Mouse (Mus musculus): ENCODE data around the gene Retsat. TPM values are rescaled to one million over a fixed set of nuclear protein-coding genes. Genes with fewer than 3 reads are reported as not detected.

The Retsat gene
- total and polyA plus RNA-seq, 3 experiments = 15.5 to 27.7 (median 15.6) TPM

DNA sequence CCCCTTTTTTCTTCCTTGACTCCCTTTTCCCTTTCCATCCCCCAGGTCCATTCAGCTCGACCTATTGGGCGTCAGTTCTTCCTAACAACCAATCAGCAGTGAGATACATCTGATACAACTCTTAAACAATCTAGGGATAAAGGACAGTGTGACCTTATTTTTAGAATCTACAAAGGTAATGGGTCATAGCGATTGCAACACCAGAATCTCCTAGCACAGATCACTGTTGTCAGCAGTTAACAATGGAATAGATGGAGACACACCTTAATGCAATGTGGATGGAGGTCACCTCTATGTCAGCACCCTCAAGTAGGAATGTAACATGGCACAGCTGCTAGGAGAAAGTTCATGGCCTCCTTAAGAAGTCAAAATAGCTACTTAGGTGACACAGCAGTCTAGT lies 24.6 kb downstream of the Retsat start:
- Histone ChIP-seq H3K79me2 (replicated peaks; ENCODE audit: control insufficient read depth, extremely low read depth, insufficient read depth, poor library complexity, severe bottlenecking) (no peaks in the 10 kb centered on the region), H3K27me3 (replicated peaks) (no peaks in the 10 kb centered on the region), H3K4me3 (replicated peaks in 1 of 3; ENCODE audit: low read depth in 2 of 3, low read length in 2 of 3, poor library complexity in 1 of 3) (no peak overlapping the region), H3K4me2 (ENCODE audit: insufficient read depth, low read depth, poor library complexity, severe bottlenecking) (no peak overlapping the region), H3K36me3 (replicated peaks in 1 of 2; ENCODE audit: control insufficient read depth in 1 of 2, insufficient read depth in 1 of 2, low read length in 1 of 2) (peaks cover 0 to 23% of the 10 kb centered on the region in 2 experiments), H3K27ac (ENCODE audit: insufficient read depth, low read depth) (no peak overlapping the region), H3K9ac (ENCODE audit: insufficient read depth, low read depth) (no peak overlapping the region), H3K9me3 (replicated peaks; ENCODE audit: low read length) (no peaks in the 10 kb centered on the region), H3K4me1 (ENCODE audit: control insufficient read depth in 1 of 2, insufficient read depth in 2 of 2) (peaks cover 2 to 12% of the 10 kb centered on the region in 2 experiments; a peak in 2 of 4 replicates)
- in situ Hi-C loops (cut with MboI; ENCODE audit: low pct_ligation_motif_present, low pct_unique_long_range_greater_than_20kb, low sequenced_read_pairs) = no loop called here
- no peak for TF ChIP-seq E2F4 (IDR thresholded peaks at IDR 0.05; ENCODE audit: insufficient replicate concordance, low read depth, low read length)
- no peak for TF ChIP-seq RCOR1 (conservative IDR thresholded peaks at IDR 0.05; ENCODE audit: low read depth, low read length)
- TF ChIP-seq SMC3 (IDR thresholded peaks at IDR 0.05; ENCODE audit: low read depth, low read length) = no peak
- no peak for TF ChIP-seq BHLHE40 (IDR thresholded peaks at IDR 0.05; ENCODE audit: low read depth, low read length)
- TF ChIP-seq TBP (conservative IDR thresholded peaks at IDR 0.05; ENCODE audit: low read depth, low read length) = no peak
- dilution Hi-C loops (cut with MboI; ENCODE audit: extremely low pct_ligation_motif_present, extremely low pct_unique_long_range_greater_than_20kb, low sequenced_read_pairs) = no loop called here
- DNase-seq (ENCODE audit: extremely low read depth) = no peak

DNA sequence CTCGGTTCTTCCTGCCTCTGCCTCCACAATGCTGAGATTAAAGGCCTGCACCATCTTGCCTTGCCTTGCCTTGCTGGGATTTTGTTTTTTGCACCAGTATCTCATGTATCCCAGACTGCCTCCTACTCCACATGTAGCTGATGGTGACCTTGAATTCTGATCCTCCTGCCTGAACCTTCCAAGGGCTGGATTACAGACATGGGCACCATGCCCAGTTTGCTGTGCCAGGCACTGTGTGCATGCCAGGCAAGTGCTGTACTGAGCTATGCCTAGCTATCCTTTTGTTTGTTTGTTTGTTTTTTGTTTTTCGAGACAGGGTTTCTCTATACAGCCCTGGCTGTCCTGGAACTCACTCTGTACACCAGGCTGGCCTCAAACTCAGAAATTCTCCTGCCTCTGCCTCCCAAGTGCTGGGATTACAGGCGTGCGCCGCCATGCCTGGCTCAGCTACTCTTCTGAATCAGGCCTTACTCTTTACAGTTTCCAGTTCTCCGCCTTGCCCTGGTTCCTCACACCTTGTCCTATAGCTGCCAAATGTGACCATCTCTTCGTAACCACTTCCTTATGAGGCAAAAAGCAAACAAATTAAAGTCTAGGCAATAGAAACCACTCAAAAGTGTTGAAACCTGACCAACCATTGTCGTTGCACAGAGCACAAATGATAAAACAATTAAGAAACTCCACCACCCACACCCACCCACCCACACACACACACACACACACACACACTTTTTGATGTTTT lies 25.6 kb downstream of the Retsat start:
- in situ Hi-C loops (cut with MboI; ENCODE audit: low pct_ligation_motif_present, low pct_unique_long_range_greater_than_20kb, low sequenced_read_pairs) = no loop called here
- TF ChIP-seq EP300 (IDR thresholded peaks at IDR 0.05; ENCODE audit: low read length) (no peak), GABPA (IDR thresholded peaks at IDR 0.05; ENCODE audit: insufficient replicate concordance, low read depth, low read length) (no peak), MYC (IDR thresholded peaks at IDR 0.05; ENCODE audit: low read depth, low read length) (no peak), RAD21 (IDR thresholded peaks at IDR 0.05; ENCODE audit: low read depth, low read length) (no peak), ZNF384 (IDR thresholded peaks at IDR 0.05; ENCODE audit: low read depth, low read length) (no peak), MAZ (IDR thresholded peaks at IDR 0.05; ENCODE audit: low read depth, low read length) (no peak), HCFC1 (IDR thresholded peaks at IDR 0.05; ENCODE audit: low read depth, low read length) (no peak), SMC3 (IDR thresholded peaks at IDR 0.05; ENCODE audit: low read depth, low read length) (no peak), CHD1 (IDR thresholded peaks at IDR 0.05; ENCODE audit: low read depth, low read length) (no peak), TBP (conservative IDR thresholded peaks at IDR 0.05; ENCODE audit: low read depth, low read length) (no peak), TCF12 (IDR thresholded peaks at IDR 0.05; ENCODE audit: low read depth, low read length) (no peak), USF1 (IDR thresholded peaks at IDR 0.05; ENCODE audit: low read depth, low read length) (no peak), E2F4 (IDR thresholded peaks at IDR 0.05; ENCODE audit: insufficient replicate concordance, low read depth, low read length) (no peak), RCOR1 (conservative IDR thresholded peaks at IDR 0.05; ENCODE audit: low read depth, low read length) (no peak), MEF2A (IDR thresholded peaks at IDR 0.05; ENCODE audit: borderline replicate concordance, low read depth, low read length) (no peak), PAX5 (IDR thresholded peaks at IDR 0.05; ENCODE audit: low read length) (no peak), SIN3A (IDR thresholded peaks at IDR 0.05; ENCODE audit: low read length) (no peak), USF2 (conservative IDR thresholded peaks at IDR 0.05; ENCODE audit: low read depth, low read length) (no peak), NELFE (IDR thresholded peaks at IDR 0.05; ENCODE audit: low read depth, low read length) (no peak)
- no peaks in the 10 kb centered on the region for H3K27me3 ChIP-seq (replicated peaks)
- H3K4me1 ChIP-seq (ENCODE audit: control insufficient read depth in 1 of 2, insufficient read depth in 2 of 2) = peaks cover 2 to 12% of the 10 kb centered on the region in 2 experiments; a peak in 3 of 4 replicates
- H3K9me3 ChIP-seq (replicated peaks; ENCODE audit: low read length) = no peaks in the 10 kb centered on the region
- H3K27ac ChIP-seq (ENCODE audit: insufficient read depth, low read depth) = no peak overlapping the region
- H3K36me3 ChIP-seq (replicated peaks in 1 of 2; ENCODE audit: control insufficient read depth in 1 of 2, insufficient read depth in 1 of 2, low read length in 1 of 2) = peaks cover 0 to 23% of the 10 kb centered on the region in 2 experiments
- H3K79me2 ChIP-seq (replicated peaks; ENCODE audit: control insufficient read depth, extremely low read depth, insufficient read depth, poor library complexity, severe bottlenecking) = no peaks in the 10 kb centered on the region
- H3K9ac ChIP-seq (ENCODE audit: insufficient read depth, low read depth) = no peak overlapping the region
- H3K4me2 ChIP-seq (ENCODE audit: insufficient read depth, low read depth, poor library complexity, severe bottlenecking) = no peak overlapping the region
- H3K4me3 ChIP-seq (replicated peaks in 1 of 3; ENCODE audit: low read depth in 2 of 3, low read length in 2 of 3, poor library complexity in 1 of 3) = no peak overlapping the region
- no peak for DNase-seq (ENCODE audit: extremely low read depth)
- dilution Hi-C loops (cut with MboI; ENCODE audit: extremely low pct_ligation_motif_present, extremely low pct_unique_long_range_greater_than_20kb, low sequenced_read_pairs) = no loop called here

Data from CH12.LX (cell line).